Mouse (Mus musculus) MEL (cell line): ENCODE results near the gene Egfl7.

Experiments
- CTCF ChIP-seq, 3 experiments: IDR thresholded peaks in 2 of 3; conservative IDR thresholded peaks in 1 of 3; 2 replicates each; pipeline ENCODE4 v1.5.1; 2011 to 2012; ENCODE audit warnings: low read length in 3 of 3, low read depth in 2 of 3, mild to moderate bottlenecking in 2 of 3, improper control_type of control experiment in 1 of 3, inconsistent platforms in 1 of 3, mixed read lengths in 1 of 3, moderate library complexity in 1 of 3; ENCODE audit not compliant: control insufficient read depth in 1 of 3, insufficient read depth in 1 of 3, poor library complexity in 1 of 3, severe bottlenecking in 1 of 3
- ELF1 ChIP-seq: IDR thresholded peaks from 2 replicates; pipeline ENCODE4 v1.6.1; 2014; ENCODE audit warnings: low read depth, mild to moderate bottlenecking, inconsistent platforms, low read length, improper control_type of control experiment, moderate library complexity
- EP300 ChIP-seq, 2 experiments: IDR thresholded peaks; 2 replicates each; pipeline ENCODE4 v1.6.1; 2011; ENCODE audit warnings: improper control_type of control experiment in 2 of 2, low read length in 2 of 2, low read depth in 1 of 2, mild to moderate bottlenecking in 1 of 2
- JUND ChIP-seq: IDR thresholded peaks from 2 replicates; pipeline ENCODE4 v1.6.1; 2011; ENCODE audit warnings: low read depth, mild to moderate bottlenecking, improper control_type of control experiment, low read length
- MAX ChIP-seq: IDR thresholded peaks from 2 replicates; pipeline ENCODE4 v1.6.1; 2011; ENCODE audit warnings: low read length, improper control_type of control experiment
- MAZ ChIP-seq: IDR thresholded peaks from 2 replicates; pipeline ENCODE4 v1.6.1; 2012; ENCODE audit warnings: low read depth, mild to moderate bottlenecking, inconsistent platforms, low read length, improper control_type of control experiment
- MYC ChIP-seq: IDR thresholded peaks from 2 replicates; pipeline ENCODE4 v1.6.1; 2011; ENCODE audit warnings: low read depth, mild to moderate bottlenecking, low read length, improper control_type of control experiment, moderate library complexity
- POLR2A ChIP-seq, 2 experiments: IDR thresholded peaks; 2 replicates each; pipeline ENCODE4 v1.6.1; 2011 to 2012; ENCODE audit warnings: low read length in 2 of 2, mild to moderate bottlenecking in 2 of 2, control low read depth in 1 of 2, improper control_type of control experiment in 1 of 2, low read depth in 1 of 2, moderate library complexity in 1 of 2; ENCODE audit not compliant: control insufficient read depth in 1 of 2, insufficient read depth in 1 of 2, poor library complexity in 1 of 2
- POLR2AphosphoS2 ChIP-seq: IDR thresholded peaks from 2 replicates; pipeline ENCODE4 v1.6.1; 2011; ENCODE audit warnings: low read length, improper control_type of control experiment
- RCOR1 ChIP-seq: IDR thresholded peaks from 2 replicates; pipeline ENCODE4 v1.6.1; 2012; ENCODE audit warnings: low read depth, mild to moderate bottlenecking, inconsistent platforms, low read length, improper control_type of control experiment
- TAL1 ChIP-seq: IDR thresholded peaks from 2 replicates; pipeline ENCODE4 v1.6.1; 2012; ENCODE audit warnings: mild to moderate bottlenecking, inconsistent platforms, low read length, moderate library complexity, mixed read lengths
- ZNF384 ChIP-seq: IDR thresholded peaks from 2 replicates; pipeline ENCODE4 v1.6.1; 2012; ENCODE audit warnings: low read depth, mild to moderate bottlenecking, inconsistent platforms, low read length, improper control_type of control experiment

- TF ChIP-seq POLR2A (IDR thresholded peaks at IDR 0.05; ENCODE audit: control insufficient read depth in 1 of 2, insufficient read depth in 1 of 2, low read depth in 1 of 2, low read length in 2 of 2, poor library complexity in 1 of 2): no peak
- TF ChIP-seq RCOR1: no peak
- no peak for TF ChIP-seq CTCF (IDR thresholded peaks at IDR 0.05 in 2 of 3, conservative IDR thresholded peaks at IDR 0.05 in 1 of 3; ENCODE audit: control insufficient read depth in 1 of 3, insufficient read depth in 1 of 3, low read depth in 2 of 3, low read length in 3 of 3, poor library complexity in 1 of 3, severe bottlenecking in 1 of 3)
- no peak for TF ChIP-seq EP300 (IDR thresholded peaks at IDR 0.05; ENCODE audit: low read depth in 1 of 2, low read length in 2 of 2)
- TF ChIP-seq ZNF384: no peak
- TF ChIP-seq ELF1: no peak
- TF ChIP-seq POLR2AphosphoS2: no peak
- no peak for TF ChIP-seq MAZ
- no peak for TF ChIP-seq JUND
- TF ChIP-seq MAX: no peak
- no peak for TF ChIP-seq TAL1
- no peak for TF ChIP-seq MYC
These were observed 25.9 kb upstream of the Egfl7 start for GRCm38 (mm10) chr2:26553904-26554303.
